Mouse (Mus musculus): ENCODE measurements at regions not wholly inside any gene's neighbourhood (a gene's known extent, or its start where the extent isn't known, plus 50 kb on each side); places are given as distances from the start of the nearest gene placed in this dataset.

DNA sequence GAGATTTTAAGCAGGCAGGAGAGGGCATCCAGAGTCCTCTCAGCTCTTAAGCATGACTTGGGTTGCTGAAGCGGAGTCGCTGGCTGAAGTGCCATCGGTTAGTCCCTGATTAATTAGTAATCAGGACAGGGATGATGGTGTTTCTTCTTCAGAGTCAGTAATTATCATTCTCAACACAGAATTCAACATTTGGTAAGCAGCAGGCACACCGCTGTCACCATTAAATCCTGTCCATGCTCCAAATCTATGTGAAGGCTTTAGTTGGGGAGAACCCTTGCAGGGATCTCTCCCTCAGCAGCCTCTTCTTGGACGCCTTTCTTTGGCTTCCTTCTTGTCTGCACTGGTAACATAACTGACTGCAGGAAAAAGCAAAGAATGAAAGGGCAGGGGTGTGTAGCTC, 142.7 kb downstream of the 1190002N15Rik start:
- no peak for DNase-seq (ENCODE audit: low spot score in 2 of 2)

DNA sequence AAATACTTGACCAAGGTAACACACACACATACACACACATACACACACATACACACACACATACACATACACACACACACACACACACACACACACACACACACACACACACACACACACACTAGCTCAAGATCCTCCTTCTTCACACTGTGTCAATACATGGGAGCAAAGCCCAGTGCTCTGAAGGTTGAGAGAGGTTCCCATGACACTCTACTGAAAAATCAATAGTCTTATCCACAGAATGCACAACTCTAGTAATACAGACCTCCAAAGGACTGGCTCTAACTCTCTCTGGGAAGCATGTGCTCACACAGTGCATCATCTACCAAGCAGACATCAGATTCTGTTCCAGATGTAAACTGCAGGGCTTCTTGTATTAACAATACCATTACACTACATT, 151.7 kb downstream of the 1190002N15Rik start:
- DNase-seq (ENCODE audit: low spot score in 2 of 2), result no peak
- intact Hi-C loops (cut with DNase I), result no loop called here

More for the DNA sequence above, 142.7 kb downstream of the 1190002N15Rik start:
- intact Hi-C loops (cut with DNase I), result no loop called here

DNA sequence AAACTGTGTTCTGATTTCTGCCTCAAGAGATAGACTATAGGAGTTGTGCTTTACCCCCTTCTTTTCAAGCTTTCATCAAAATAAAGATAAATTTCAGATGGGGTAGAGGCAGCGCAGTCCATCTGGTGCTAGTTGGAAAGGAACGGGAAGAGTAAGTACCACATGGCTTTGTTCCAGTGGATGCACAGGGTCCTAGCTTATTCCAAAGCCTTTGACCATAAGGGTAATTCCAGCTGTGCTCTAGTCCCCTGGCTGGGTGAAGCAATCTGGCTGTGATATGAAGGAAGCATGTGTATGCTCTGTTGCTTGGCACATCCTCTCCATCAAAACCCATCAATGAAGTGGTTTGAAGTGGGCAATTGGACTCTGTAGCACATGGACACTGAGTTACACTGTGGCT, 155.6 kb downstream of the 1190002N15Rik start:
- no peak for DNase-seq (ENCODE audit: low spot score in 2 of 2)
- intact Hi-C loops (cut with DNase I), result no loop called here

DNA sequence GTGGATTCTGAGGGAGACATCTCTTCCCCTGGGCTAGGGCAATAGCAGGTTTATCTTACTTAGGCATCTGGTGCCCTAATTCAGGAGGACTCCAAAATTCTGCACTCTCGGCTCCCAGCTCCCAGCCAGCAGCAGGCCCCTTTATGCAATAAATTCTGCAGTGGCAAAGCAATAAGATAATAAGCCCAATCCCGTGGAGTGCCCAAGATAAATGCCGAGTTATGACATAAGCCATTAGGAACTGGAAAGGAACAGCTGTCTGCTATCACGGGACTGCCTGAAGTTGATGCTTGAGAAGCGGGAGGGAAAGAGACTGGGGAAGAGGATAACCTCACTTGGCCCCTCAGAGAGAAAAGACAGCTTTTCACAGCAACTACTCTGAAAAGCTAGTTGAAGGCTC, 159.0 kb downstream of the 1190002N15Rik start:
- intact Hi-C loops (cut with DNase I), result no loop called here
- DNase-seq (ENCODE audit: low spot score in 2 of 2), result peak in 1 of 2 experiments; percentile 7

DNA sequence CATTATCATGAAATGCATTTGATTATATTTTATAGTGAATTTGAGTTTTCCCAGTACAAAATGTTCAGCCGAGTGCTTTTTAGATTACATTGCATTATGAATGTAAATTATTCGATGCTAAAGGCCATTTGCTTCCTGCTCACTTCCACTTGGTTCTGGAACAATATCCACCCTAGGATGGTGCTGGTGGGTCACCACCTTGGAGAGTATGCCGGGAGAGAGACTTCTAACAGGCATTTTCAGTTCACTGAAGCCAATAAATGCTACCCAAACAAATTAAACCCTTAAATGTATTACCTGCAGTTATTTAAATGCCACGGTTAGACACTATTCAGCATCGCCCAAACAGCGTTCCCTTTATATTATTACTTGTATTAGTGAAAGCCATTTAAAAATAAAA, 159.6 kb downstream of the 1190002N15Rik start:
- intact Hi-C loops (cut with DNase I), result no loop called here

DNA sequence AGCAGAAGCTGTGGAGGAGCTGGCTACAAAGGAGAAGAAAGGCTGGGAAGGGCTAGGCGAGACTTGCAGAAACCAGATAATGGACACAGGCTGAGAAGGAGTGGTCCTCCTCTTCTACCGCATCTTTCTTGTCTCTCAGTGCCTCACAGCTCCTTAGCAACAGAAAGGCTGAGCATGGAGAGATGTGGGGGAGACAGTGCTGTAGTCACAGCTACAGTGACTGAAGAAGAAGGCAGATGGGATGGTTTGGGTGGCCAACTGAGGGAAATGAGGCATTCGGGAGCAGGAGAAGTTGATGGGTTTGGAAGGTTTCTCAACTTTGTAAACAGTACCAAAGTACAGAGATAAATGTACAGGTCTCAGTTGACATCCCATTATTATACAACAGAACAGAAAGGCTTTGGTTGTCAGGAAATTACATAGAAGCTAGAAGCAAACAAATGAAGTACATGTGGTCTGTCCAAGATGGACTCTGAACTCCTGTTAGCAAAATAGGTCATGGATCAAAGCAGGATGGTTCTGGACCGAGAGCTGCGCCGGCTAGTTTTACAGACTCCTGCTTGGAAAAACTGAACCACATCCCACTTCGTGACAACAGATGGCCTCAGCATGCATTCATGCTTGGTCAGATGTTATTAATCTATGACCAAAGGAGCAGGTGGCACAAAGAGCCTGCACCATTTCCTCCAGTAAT, 160.4 kb downstream of the 1190002N15Rik start:
- intact Hi-C loops (cut with DNase I), result no loop called here
- peak; percentile 16 to 26 for DNase-seq (ENCODE audit: low spot score in 2 of 2)

More for the DNA sequence above, 159.6 kb downstream of the 1190002N15Rik start:
- DNase-seq (ENCODE audit: low spot score in 2 of 2), result no peak

DNA sequence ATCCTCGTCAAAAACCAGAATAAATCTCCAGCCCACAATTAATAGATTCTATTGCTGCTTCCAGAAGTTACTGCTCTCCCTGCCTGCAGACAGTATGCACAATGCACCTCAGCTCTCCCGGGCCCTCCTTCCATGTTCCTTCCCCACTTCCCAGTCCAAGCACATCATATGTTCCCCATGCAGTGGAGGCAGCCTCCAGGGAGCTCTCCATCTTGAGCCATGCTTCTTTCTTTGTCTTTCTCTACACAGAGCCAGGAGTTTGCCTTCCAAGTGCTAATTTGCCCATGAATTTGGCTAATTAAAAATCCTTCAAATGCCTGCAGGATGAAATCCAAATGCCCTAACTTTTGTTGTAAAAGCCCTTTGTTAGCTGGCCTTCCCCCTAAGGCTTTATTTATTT, 166.9 kb downstream of the 1190002N15Rik start:
- DNase-seq (ENCODE audit: low spot score in 2 of 2), result no peak
- intact Hi-C loops (cut with DNase I), result no loop called here

DNA sequence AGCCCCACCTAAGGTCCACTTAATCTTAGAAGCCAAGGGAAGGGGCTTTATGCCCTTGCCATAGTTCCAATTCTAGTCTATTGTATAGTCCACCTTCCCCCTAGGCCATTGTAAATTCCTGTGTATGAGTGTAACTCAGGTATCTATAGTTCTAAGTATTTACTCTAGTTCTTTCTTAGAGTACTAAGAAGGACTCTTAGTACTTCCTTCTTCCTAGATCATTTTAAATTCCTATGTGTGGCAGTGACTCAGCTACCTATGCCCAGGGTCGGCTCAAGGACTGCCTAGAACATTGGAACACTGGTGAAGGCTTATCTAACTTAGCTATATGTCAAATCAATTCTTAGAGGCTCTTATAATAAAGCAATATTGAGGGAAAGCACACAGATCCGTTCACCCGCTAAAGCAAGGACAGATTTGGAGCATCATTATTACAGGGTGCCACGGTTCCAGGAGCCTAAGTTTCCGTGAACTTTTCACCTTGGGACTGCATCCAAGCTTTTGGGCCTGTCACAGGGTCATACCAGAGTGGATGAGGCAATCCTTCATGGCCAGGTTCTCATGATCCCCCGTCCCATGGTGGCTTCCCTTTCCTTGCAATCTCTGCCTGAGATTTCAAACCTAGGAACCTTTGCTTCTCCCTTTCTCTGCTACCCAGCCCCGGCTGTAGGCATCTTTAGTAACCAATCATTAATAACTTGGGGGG, 169.5 kb downstream of the 1190002N15Rik start:
- intact Hi-C loops (cut with DNase I), result no loop called here
- no peak for DNase-seq (ENCODE audit: low spot score in 2 of 2)

DNA sequence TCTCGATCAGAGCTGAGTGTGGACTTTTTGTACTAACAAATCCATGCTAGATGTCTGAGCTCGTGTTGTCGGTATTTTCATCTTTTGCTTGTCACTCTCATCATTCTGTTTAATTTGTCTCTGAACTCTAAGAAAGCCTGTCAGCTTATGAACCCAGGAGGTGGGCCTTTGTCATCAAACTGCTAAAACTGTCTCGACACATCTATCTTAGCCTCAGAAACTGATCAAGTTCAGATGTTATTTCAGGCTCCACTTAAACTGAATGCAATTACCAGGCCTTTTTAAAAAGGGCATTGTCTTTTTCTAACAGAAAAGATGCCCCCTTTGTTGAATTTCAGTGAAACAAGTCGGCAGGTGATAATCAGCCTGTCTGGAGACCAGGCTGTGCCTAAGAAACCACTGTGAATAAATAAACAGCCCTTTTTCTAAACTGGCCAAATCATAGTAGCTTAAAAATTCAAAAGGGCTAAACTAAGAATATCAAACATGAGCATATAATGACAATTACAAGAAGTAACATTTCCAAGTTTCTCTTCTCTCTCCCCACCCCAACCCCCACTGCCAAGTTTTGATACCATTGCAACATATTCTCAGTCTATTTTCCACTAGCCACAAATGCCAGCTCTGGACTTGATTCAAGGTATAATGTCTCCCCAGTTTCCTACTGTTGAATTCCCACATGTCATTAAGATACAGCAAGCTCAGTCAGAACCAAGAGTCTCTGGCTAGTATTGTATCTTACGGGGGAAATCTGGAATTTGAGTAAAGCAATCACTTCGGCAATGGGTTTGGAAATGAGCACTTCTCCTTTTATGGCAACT, 175.8 kb downstream of the 1190002N15Rik start:
- no peak for DNase-seq (ENCODE audit: low spot score in 2 of 2)

DNA sequence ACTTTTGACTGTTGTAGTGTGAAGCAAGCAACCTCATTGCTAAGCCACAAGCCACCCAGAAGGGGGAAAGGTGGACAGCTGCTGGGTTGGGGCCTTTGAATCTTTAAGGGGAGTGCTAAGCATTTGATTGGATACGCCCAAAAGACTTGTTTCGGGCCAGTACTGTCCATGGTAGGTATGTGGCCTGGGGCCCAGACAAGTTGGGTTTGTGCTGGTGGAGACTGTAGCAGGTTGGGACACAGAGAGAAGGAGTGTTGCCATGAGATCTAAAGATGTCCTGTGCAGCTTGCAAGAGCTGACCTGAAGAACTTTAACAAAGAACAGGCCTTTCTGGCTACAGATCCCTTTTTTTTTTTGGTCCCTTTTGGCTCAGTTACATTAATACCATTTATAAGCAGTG, 176.9 kb downstream of the 1190002N15Rik start:
- no peak for DNase-seq (ENCODE audit: low spot score in 2 of 2)
- intact Hi-C loops (cut with DNase I), result no loop called here

More for the DNA sequence above, 175.8 kb downstream of the 1190002N15Rik start:
- intact Hi-C loops (cut with DNase I), result no loop called here

DNA sequence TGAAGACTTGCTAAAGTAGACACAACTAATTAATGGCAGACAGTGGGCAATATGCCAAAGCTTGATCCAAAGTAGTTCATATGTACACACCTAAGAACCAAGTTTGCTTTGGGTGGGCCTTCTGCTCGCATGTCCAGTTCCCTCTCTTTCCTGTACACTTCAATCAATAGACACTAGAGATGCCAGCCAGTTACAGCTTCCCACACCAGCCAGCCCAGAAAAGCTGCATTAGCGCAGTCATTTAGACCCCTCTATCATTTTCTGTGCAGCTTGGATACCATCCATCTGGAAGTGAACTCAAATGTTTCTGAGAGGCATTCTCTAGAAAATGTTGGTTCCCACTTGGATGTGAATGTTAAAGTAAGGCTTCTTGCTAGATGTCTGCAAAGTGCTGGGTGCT, 179.7 kb downstream of the 1190002N15Rik start:
- no peak for DNase-seq (ENCODE audit: low spot score in 2 of 2)
- intact Hi-C loops (cut with DNase I), result no loop called here

DNA sequence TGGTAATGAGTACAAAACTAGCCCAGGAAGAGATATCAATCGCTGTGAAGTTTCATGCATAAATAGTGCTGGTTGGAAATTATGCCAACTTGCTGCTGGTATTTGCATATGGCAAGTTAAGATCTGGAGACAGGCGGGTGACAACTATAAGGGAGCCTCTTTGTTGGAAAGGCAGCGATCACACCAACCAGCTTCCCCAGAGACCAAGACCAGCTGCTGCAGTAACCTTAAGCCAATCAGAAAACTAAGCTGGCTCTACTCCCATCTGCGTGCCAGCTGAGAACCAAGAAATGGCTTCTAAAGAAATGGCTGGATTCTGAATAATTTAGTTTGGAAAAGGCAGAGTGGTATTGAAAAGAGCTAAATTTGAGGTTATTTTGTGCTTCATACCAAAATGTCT, 195.9 kb downstream of the 1190002N15Rik start:
- DNase-seq (ENCODE audit: low spot score in 2 of 2), result peak in 1 of 2 experiments; percentile 8
- intact Hi-C loops (cut with DNase I), result no loop called here

DNA sequence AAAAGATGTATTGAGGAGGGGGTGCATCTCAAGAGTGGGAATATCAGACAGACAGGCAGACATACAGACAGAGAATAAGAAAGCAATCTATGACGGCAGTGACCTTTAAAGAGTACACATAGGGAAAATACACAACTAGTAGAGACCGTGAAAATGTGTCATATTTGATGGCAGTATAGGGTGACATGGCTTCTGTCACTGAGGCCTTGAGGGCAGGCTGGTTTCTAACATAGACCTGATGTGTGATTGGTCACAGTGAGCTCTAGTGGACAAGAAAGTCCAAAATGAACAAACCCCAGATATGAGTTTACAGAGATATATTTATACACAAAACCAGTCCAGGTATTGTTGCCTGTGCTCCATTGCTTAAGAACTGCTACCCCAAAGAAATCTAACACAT, 196.3 kb downstream of the 1190002N15Rik start:
- intact Hi-C loops (cut with DNase I), result no loop called here
- no peak for DNase-seq (ENCODE audit: low spot score in 2 of 2)

DNA sequence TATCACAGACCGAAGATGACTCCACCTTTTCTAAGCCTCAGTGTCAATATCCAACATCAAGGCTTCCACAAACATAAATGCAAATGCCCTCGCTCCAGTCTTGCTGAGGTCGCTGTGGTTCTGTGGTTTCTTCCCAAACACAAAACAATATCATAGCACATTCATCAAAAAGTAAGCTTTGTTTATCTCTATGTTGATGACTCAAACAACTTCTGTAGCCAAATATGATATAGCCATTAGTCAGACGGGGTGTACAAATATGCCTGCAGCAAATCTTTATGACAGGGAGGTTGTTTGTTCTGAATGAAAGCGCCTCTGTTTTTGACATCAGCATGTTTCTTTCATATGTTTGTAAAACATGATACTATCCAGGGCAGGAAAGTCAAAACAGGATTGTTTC, 204.4 kb downstream of the 1190002N15Rik start:
- no peak for DNase-seq (ENCODE audit: low spot score in 2 of 2)
- intact Hi-C loops (cut with DNase I), result no loop called here

DNA sequence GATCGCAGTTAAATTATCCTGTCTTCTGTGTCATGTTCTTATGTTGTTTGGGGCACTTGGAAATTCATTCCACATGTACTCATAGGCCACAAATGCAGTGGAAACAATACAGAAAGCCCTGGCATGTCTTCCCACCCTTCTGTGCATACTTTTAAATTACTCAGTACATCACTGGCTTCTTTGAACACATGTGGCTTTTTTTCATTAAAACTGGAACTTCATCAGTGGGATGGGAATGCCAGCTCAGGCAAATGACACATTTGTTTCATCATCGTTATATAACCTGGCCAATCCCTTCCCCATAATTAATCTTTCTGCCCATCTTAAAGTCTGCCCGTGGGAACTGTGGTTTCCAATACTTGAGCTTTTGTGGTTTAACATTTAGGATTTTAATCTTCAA, 214.9 kb downstream of the 1190002N15Rik start:
- no peak for DNase-seq (ENCODE audit: low spot score in 2 of 2)
- intact Hi-C loops (cut with DNase I), result no loop called here

DNA sequence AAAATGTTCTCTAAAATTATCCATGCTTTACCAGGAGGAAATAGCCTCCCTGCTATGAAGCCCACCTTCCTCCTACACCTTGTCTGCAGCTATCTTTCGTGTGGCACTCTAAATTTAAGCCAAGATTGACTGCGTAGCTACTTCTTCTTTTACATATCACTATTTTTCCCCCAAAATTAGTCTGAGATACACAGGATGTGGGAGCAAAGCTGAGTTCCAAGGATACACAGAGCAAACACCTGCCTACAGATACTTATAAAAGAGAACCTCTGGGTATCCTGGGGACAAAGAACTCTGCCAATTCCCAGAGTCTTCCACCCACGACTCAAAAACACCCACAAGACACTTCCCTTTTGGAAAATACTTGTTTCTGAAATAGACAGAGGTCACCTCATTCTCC, 235.3 kb downstream of the 1190002N15Rik start:
- intact Hi-C loops (cut with DNase I), result loop anchor here (5.0 kb wide), 1 partner anchor 310 kb away; no protein-coding TSS in a partner anchor
- peak in 1 of 2 experiments; percentile 7 for DNase-seq (ENCODE audit: low spot score in 2 of 2)

DNA sequence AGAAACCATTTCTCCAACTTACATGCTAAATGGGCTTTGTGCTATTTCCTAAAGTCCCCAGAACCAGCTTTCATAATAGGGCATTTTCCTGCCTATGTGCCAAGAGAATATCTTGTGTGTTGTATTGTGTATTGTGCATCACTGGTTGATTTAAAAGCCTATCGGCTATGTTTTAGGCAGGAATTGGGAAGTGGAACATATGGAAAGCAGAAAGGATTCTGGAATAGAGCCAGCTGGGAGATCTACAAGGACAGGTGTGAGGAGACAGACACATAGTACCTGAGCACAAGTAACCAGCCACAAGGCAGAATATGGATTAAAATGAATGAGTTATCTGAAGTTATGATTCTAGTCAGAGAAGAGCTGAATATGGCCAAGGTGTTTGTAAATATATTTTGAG, 236.0 kb downstream of the 1190002N15Rik start:
- intact Hi-C loops (cut with DNase I), result loop anchor here (5.0 kb wide), 1 partner anchor 310 kb away; no protein-coding TSS in a partner anchor
- no peak for DNase-seq (ENCODE audit: low spot score in 2 of 2)

DNA sequence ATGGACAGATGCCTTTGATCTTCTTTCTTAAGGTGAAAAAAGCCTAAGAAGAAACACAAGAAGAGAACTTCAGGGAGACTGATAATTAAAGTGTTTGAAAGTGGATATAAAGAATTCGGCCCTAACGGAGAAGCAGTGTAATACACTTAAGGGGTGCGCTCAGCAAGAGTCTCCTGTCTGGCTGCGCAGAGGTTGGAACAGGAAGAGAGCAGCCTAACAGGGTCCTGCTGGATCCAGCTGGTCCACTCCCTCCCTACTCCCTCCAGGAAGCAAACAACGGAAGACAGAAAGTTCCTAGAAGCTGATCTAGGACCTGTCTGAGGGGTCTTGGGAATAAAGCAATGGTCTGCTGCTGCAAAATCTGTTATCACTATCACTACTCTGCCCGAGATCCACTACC, 242.4 kb downstream of the 1190002N15Rik start:
- intact Hi-C loops (cut with DNase I), result no loop called here
- DNase-seq (ENCODE audit: low spot score in 2 of 2), result no peak

DNA sequence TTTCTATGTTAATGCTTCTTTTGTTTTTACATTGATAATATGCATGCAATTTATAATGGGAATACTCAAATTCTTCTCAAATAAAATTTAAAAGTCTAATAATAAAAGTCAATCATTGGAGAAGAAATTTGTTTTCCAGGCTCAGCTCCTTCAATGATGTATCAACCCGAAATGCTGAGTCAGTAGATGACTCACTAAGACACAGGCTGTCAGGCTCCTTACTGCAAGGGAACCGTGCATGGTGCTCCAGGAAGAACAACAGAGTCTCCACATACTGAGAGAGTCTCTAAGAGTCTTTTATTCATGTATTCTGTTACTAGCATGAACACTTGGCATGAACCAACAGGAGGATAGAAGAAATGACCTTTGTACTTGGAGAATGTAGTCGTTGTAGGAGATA, 245.7 kb downstream of the 1190002N15Rik start:
- no peak for DNase-seq (ENCODE audit: low spot score in 2 of 2)
- intact Hi-C loops (cut with DNase I), result no loop called here

DNA sequence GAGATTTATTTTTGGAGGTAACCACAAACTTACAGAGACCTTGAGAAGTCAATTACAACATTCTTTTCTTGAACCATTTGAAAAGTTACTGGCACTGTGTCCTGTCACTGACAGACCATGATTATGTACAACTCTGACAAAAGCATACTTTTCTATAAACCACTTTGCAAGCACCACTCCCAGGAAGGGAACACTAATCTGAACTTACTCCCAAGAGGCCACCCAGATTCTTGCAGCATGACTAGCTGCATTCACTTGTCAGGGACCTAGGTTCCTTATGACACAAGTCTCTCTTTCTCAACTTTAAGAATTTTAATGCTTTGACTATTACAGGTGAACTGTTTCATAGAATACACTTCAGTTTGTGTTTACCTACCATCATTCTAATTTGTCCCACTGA, 248.3 kb downstream of the 1190002N15Rik start:
- intact Hi-C loops (cut with DNase I), result no loop called here
- DNase-seq (ENCODE audit: low spot score in 2 of 2), result no peak
